Mouse (Mus musculus) activated CD4-positive, CD25-positive, alpha-beta regulatory T cell (primary cell): Measurements from ENCODE around the gene Cdcp1. TPM values are rescaled to one million over a fixed set of nuclear protein-coding genes. Genes with fewer than 3 reads are reported as not detected.

Experiments
- polyA plus RNA-seq, 2 experiments: library from polyadenylated mRNA; unstranded; fragments of 100-300 nt; shearing (Covaris generic); gene quantifications; one replicate each; pipeline ENCODE4 v1.2.1; 2017

Gene Cdcp1
- 1 to 10 TPM in 1 of 2 experiments, under 1 TPM in 1; 0.52 to 2.6 TPM for polyA plus RNA-seq

GRCm38 (mm10) chr9:123215621-123216440 lies at the start of gene Cdcp1:
Cdcp1 (minus strand) TSS chr9:123216038.

GRCm38 (mm10) chr9:123260611-123261021 lies 44.8 kb upstream of the Cdcp1 start, which contains the start of gene Tmem158:
Tmem158 (minus strand) TSS chr9:123260764.

GRCm38 (mm10) chr9:123150241-123151020 lies 65.4 kb downstream of the Cdcp1 start, which contains the start of gene Clec3b:
Clec3b (plus strand) TSS chr9:123150946.

Other genes starting within 250 kb of the Cdcp1 start
- gene Tmem42, start 194.7 kb downstream of the Cdcp1 start, polyA plus RNA-seq = 10 to 100 TPM; 27.7 to 34.7 TPM
- 1 to 10 TPM in 1 of 2 experiments, under 1 TPM in 1; 0.29 to 1.2 TPM for gene Tgm4, start 181.3 kb downstream of the Cdcp1 start, polyA plus RNA-seq
- 10 to 100 TPM; 70.4 to 72.8 TPM for gene Zdhhc3, start 102.8 kb downstream of the Cdcp1 start, polyA plus RNA-seq
- gene Exosc7, start 102.8 kb downstream of the Cdcp1 start, polyA plus RNA-seq = 10 to 100 TPM; 71.1 to 95.8 TPM
- gene Clec3b, start 65.1 kb downstream of the Cdcp1 start, polyA plus RNA-seq = under 1 TPM; 0.38 to 0.59 TPM
- 10 to 100 TPM; 20.0 to 23.2 TPM for gene Tmem158, start 44.7 kb upstream of the Cdcp1 start, polyA plus RNA-seq
- gene Lars2, start 150.9 kb upstream of the Cdcp1 start, polyA plus RNA-seq = 100 to 1,000 TPM; 336 to 341 TPM